ENCODE assay signal across 12 mouse cellular contexts in genomic region chr13:56159614-56160363, GRCm38 (mm10). TPM values are rescaled to one million over a fixed set of nuclear protein-coding genes. Genes with fewer than 3 reads are reported as not detected.
DNase-seq lines count a peak whose midpoint lies in the region; ATAC-seq lines count a peak whose summit lies in the region.
"Had no signal": no experiment of that assay in that cellular context is flagged by ENCODE, and none has a peak within 500 bp of the region (broad histone marks: within the 10 kb centered on the region; RNA-seq: fewer than 3 reads in every experiment).

No protein-coding gene starts in this region.

- peak overlapping the region; percentile 27; the same call in 1 of the 2 replicates for H3K27ac ChIP-seq in liver, embryonic 12.5 days
- no peak overlapping the region for H3K27ac ChIP-seq in liver, embryonic 11.5 days (ENCODE audit: low read depth, low read length)
- H3K27ac ChIP-seq in intestine, embryonic 15.5 days: peak overlapping the region; percentile 69
- H3K27ac ChIP-seq in stomach, embryonic 14.5 days (ENCODE audit: low read length): no peak overlapping the region
- H3K27ac ChIP-seq: hindbrain, embryonic 15.5 days had no signal

- peaks cover 16% of the 10 kb centered on the region; the same call in 1 of the 2 replicates for H3K4me1 ChIP-seq in liver, embryonic 12.5 days
- H3K4me1 ChIP-seq in liver, embryonic 11.5 days (replicated peaks; ENCODE audit: control insufficient read depth, insufficient read depth, low read length): peaks cover 3% of the 10 kb centered on the region
- peaks cover 30% of the 10 kb centered on the region for H3K4me1 ChIP-seq in intestine, embryonic 15.5 days (replicated peaks)
- H3K4me1 ChIP-seq in stomach, embryonic 14.5 days (ENCODE audit: control insufficient read depth, insufficient read depth, low read length): peaks cover 17% of the 10 kb centered on the region
- H3K4me1 ChIP-seq: hindbrain, embryonic 15.5 days had no signal

- no peaks in the 10 kb centered on the region for H3K36me3 ChIP-seq in liver, embryonic 12.5 days
- no peaks in the 10 kb centered on the region for H3K36me3 ChIP-seq in liver, embryonic 11.5 days (ENCODE audit: control insufficient read depth, insufficient read depth, low read length)
- no peaks in the 10 kb centered on the region for H3K36me3 ChIP-seq in intestine, embryonic 15.5 days
- H3K36me3 ChIP-seq in stomach, embryonic 14.5 days (ENCODE audit: control insufficient read depth, insufficient read depth, low read length): no peaks in the 10 kb centered on the region
- H3K36me3 ChIP-seq: hindbrain, embryonic 15.5 days; lung, embryonic 15.5 days had no signal

- H3K4me2 ChIP-seq in liver, embryonic 12.5 days: peak overlapping the region; percentile 22; the same call in 1 of the 2 replicates
- H3K4me2 ChIP-seq in liver, embryonic 11.5 days: no peak overlapping the region
- H3K4me2 ChIP-seq in intestine, embryonic 15.5 days (replicated peaks): peak overlapping the region; percentile 30
- no peak overlapping the region for H3K4me2 ChIP-seq in stomach, embryonic 14.5 days (replicated peaks; ENCODE audit: low read depth, low read length)
- H3K4me2 ChIP-seq: hindbrain, embryonic 15.5 days; lung, embryonic 15.5 days had no signal

- H3K27me3 ChIP-seq in liver, embryonic 12.5 days (replicated peaks): no peaks in the 10 kb centered on the region; the same call in 1 of the 2 replicates
- H3K27me3 ChIP-seq in liver, embryonic 11.5 days (replicated peaks; ENCODE audit: control insufficient read depth, insufficient read depth, low read length): no peaks in the 10 kb centered on the region
- no peaks in the 10 kb centered on the region for H3K27me3 ChIP-seq in intestine, embryonic 15.5 days (replicated peaks)
- H3K27me3 ChIP-seq in stomach, embryonic 14.5 days (ENCODE audit: control insufficient read depth, insufficient read depth, low read length): no peaks in the 10 kb centered on the region
- H3K27me3 ChIP-seq: hindbrain, embryonic 15.5 days had no signal

- no peak overlapping the region for H3K4me3 ChIP-seq in liver, embryonic 12.5 days
- H3K4me3 ChIP-seq in liver, embryonic 11.5 days (ENCODE audit: low read depth, low read length): no peak overlapping the region
- no peak overlapping the region for H3K4me3 ChIP-seq in intestine, embryonic 15.5 days (replicated peaks)
- no peak overlapping the region for H3K4me3 ChIP-seq in stomach, embryonic 14.5 days (ENCODE audit: low read depth, low read length)
- H3K4me3 ChIP-seq: erythroblast, embryonic 14.5 days; hindbrain, embryonic 15.5 days; lung, embryonic 15.5 days had no signal

- no peak for ATAC-seq in liver, embryonic 12.5 days
- ATAC-seq in liver, embryonic 11.5 days (replicated peaks; ENCODE audit: low FRiP score): no peak
- ATAC-seq in intestine, embryonic 15.5 days: peak; percentile 60
- ATAC-seq in stomach, embryonic 14.5 days (ENCODE audit: insufficient number of reproducible peaks, insufficient read depth, low FRiP score, low read depth): peak; percentile 8; the same call in 1 of the 2 replicates

- H3K9ac ChIP-seq in liver, embryonic 12.5 days: no peak overlapping the region
- no peak overlapping the region for H3K9ac ChIP-seq in liver, embryonic 11.5 days (ENCODE audit: low read depth, low read length)
- H3K9ac ChIP-seq in intestine, embryonic 15.5 days: no peak overlapping the region
- H3K9ac ChIP-seq in stomach, embryonic 14.5 days (replicated peaks; ENCODE audit: low read depth, low read length): no peak overlapping the region
- H3K9ac ChIP-seq: hindbrain, embryonic 15.5 days; lung, embryonic 15.5 days had no signal

- DNase-seq in liver, embryonic 11.5 days (ENCODE audit: low spot score): no peak
- DNase-seq in embryo, embryonic 9.5 days (ENCODE audit: extremely low spot score): peak; percentile 63
- no peak for DNase-seq in layer of hippocampus, postnatal 10 days (ENCODE audit: low spot score in 2 of 2)
- no peak for DNase-seq in cerebellum, postnatal 25 days
- DNase-seq: cerebellum, adult 18-20 months; gastrocnemius, postnatal 14 days had no signal

- WGBS in liver, embryonic 12.5 days (ENCODE audit: insufficient replicate concordance): 39% methylated on average over 17 of the region's 17 CpGs
- 38% methylated on average over 17 of the region's 17 CpGs for WGBS in liver, embryonic 11.5 days
- WGBS in intestine, embryonic 15.5 days: 17% methylated on average over 17 of the region's 17 CpGs
- 18% methylated on average over 17 of the region's 17 CpGs for WGBS in stomach, embryonic 14.5 days

- H3K9me3 ChIP-seq in liver, embryonic 12.5 days (replicated peaks): no peaks in the 10 kb centered on the region
- no peaks in the 10 kb centered on the region for H3K9me3 ChIP-seq in liver, embryonic 11.5 days (ENCODE audit: control insufficient read depth, low read length)
- no peaks in the 10 kb centered on the region for H3K9me3 ChIP-seq in intestine, embryonic 15.5 days
- H3K9me3 ChIP-seq in stomach, embryonic 14.5 days (ENCODE audit: control insufficient read depth, low read depth, low read length): no peaks in the 10 kb centered on the region
- H3K9me3 ChIP-seq: hindbrain, embryonic 15.5 days; lung, embryonic 15.5 days had no signal

RNA-seq across cellular contexts. Expression of gene Tifab, which starts 18.9 kb away (rescaled TPM):
- 4.7 and 5.0 TPM in 2 replicates for polyA plus RNA-seq in liver, embryonic 12.5 days (2016; fragmentation: Nextera tagmentation; extraction: Ambion mirVana)
- 1.9 and 2.2 TPM in 2 replicates for polyA plus RNA-seq in liver, embryonic 11.5 days (2014; fragmentation: Nextera tagmentation; extraction: Ambion mirVana)
- 4.1 and 4.5 TPM in 2 replicates for polyA plus RNA-seq in intestine, embryonic 15.5 days (2015; fragmentation: Nextera tagmentation; extraction: Ambion mirVana)
- polyA plus RNA-seq in stomach, embryonic 14.5 days (2014; fragmentation: Nextera tagmentation; extraction: Ambion mirVana): 1.2 and 1.4 TPM in 2 replicates
- 1 to 10 TPM; 1.8 to 2.0 TPM for total RNA-seq in layer of hippocampus, postnatal 10 days (2021)

RNA-seq across cellular contexts. Expression of gene H2afy, which starts 23.6 kb away (rescaled TPM):
- 162 and 164 TPM in 2 replicates for polyA plus RNA-seq in liver, embryonic 12.5 days (2016; fragmentation: Nextera tagmentation; extraction: Ambion mirVana)
- polyA plus RNA-seq in liver, embryonic 11.5 days (2014; fragmentation: Nextera tagmentation; extraction: Ambion mirVana): 230 and 233 TPM in 2 replicates
- 297 and 322 TPM in 2 replicates for polyA plus RNA-seq in intestine, embryonic 15.5 days (2015; fragmentation: Nextera tagmentation; extraction: Ambion mirVana)
- polyA plus RNA-seq in stomach, embryonic 14.5 days (2014; fragmentation: Nextera tagmentation; extraction: Ambion mirVana): 375 and 402 TPM in 2 replicates
- total RNA-seq in layer of hippocampus, postnatal 10 days (2021): 100 to 1,000 TPM; 122 to 128 TPM

Comparison
In these comparisons a context has a peak if more than half of its experiments do, and no peak if none do; other contexts are left out.
1. H3K27ac ChIP-seq: peak in liver, embryonic 12.5 days (single experiment) and intestine, embryonic 15.5 days (single experiment); none in liver, embryonic 11.5 days (single experiment) and stomach, embryonic 14.5 days (single experiment).
2. H3K4me2 ChIP-seq: peak in liver, embryonic 12.5 days (single experiment) and intestine, embryonic 15.5 days (single experiment); none in liver, embryonic 11.5 days (single experiment) and stomach, embryonic 14.5 days (single experiment).
3. ATAC-seq: peak in intestine, embryonic 15.5 days (single experiment) and stomach, embryonic 14.5 days (single experiment); none in liver, embryonic 12.5 days (single experiment) and liver, embryonic 11.5 days (single experiment).